Mouse (Mus musculus) duodenum, adult 2 months (tissue): ENCODE data around the gene Slc16a12. TPM values are rescaled to one million over a fixed set of nuclear protein-coding genes. Genes with fewer than 3 reads are reported as not detected.

Experiments
- polyA plus RNA-seq: library from polyadenylated mRNA; depleted of rRNA; stranded (reverse); fragments of >200 nt; gene quantifications from 2 replicates; pipeline ENCODE4 v1.2.3, GENCODE M21; 2012; ENCODE audit warnings: low replicate concordance; rRNA removed

Gene Slc16a12
- 0.31 and 2.3 TPM in 2 replicates for polyA plus RNA-seq

DNA sequence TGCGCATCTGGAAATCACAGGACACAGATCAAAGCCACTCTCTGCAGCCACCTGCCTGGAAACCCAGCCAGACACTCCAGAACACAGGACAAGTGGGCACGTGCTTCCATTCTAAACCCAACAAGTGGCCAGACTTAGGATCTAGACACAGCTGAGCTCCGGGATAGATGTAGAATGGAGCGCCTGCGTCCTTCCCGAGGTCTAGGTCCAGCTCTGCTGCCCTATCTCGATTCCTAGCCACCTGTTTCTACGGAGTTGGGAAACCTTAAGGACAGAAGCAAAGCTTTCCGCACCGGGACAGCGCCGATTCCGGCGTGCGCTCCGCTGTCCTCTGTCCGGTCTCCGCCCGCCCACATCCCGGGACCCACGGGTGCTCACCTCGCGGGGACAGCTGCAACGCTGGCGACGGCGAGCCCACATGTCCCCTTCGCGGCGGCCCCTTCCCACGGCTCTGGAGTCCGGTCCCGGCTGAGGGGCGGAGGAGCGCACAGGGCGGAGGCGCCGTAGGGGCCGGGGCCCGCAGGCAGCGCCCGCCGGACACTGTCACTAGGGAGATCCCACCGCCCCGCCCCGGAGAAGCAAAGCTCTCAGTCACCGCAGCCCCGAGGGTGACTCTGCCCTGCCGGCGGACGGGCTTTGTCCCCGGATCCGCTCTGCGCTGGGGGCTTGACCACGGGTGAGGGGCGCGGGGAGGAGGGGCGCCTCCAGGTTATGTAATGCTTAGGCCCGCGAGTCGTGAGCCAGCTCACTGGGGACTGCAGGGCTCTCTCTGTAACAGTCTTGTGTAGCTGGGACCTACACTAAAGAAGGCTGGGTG is at the start of gene Slc16a12:
Gene Slc16a12, minus strand, starts transcription at position 602 of the 817 bp plus-strand sequence.

DNA sequence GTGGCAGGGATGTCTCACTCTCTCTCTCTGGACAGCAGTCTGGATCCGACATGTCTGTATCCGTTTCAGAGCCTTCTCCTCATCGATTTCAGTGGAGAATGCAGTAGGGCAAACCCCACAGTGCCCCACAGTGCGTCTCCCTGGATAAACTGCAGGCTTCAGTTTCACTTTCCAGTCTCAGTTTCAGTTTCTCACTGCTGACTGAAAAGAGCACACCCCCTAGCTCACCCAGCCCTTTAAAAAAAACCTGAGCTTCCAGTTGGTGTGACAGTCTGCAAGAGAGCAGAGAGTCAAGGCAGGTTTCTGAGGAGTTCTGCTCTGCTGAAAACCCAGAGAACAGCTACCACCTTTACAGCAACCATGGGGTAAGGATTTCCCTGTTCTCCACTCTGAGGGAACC is 106.5 kb downstream of the Slc16a12 start, which contains the start of the genes Ifit1bl2 and Ifit1:
Gene Ifit1bl2, minus strand, starts transcription at position 121 of the 400 bp plus-strand sequence.
Gene Ifit1, plus strand, starts transcription at position 249 of the 400 bp plus-strand sequence.

Other genes with a start within 250 kb of the Slc16a12 start
- 14.6 and 22.6 TPM in 2 replicates for gene Lipa, start 219.8 kb downstream of the Slc16a12 start, polyA plus RNA-seq
- gene Ifit2, start 196.6 kb downstream of the Slc16a12 start, polyA plus RNA-seq = 0.07 and 0.08 TPM in 2 replicates
- 0.28 and 0.59 TPM in 2 replicates for gene Ifit3, start 163.8 kb downstream of the Slc16a12 start, polyA plus RNA-seq
- 1.1 and 3.6 TPM in 2 replicates for gene Ifit1bl1, start 145.3 kb downstream of the Slc16a12 start, polyA plus RNA-seq
- 0.15 and 0.31 TPM in 2 replicates for gene Ifit3b, start 139.3 kb downstream of the Slc16a12 start, polyA plus RNA-seq
- gene Ifit1bl2, start 106.5 kb downstream of the Slc16a12 start, polyA plus RNA-seq = 1.3 and 2.3 TPM in 2 replicates
- gene Ifit1, start 106.4 kb downstream of the Slc16a12 start, polyA plus RNA-seq = 0.90 and 8.1 TPM in 2 replicates
- 1.1 and 1.3 TPM in 2 replicates for gene Pank1, start 132.2 kb upstream of the Slc16a12 start, polyA plus RNA-seq
- gene Kif20b, start 175.1 kb upstream of the Slc16a12 start, polyA plus RNA-seq = 0.02 TPM in 1 of 2 replicates, not detected in the other